Mouse (Mus musculus): ENCODE measurements around the gene Adgrl3. TPM values are rescaled to one million over a fixed set of nuclear protein-coding genes. Genes with fewer than 3 reads are reported as not detected.

The Adgrl3 gene
- polyA plus RNA-seq, 1 experiment: 9.8 TPM

DNA sequence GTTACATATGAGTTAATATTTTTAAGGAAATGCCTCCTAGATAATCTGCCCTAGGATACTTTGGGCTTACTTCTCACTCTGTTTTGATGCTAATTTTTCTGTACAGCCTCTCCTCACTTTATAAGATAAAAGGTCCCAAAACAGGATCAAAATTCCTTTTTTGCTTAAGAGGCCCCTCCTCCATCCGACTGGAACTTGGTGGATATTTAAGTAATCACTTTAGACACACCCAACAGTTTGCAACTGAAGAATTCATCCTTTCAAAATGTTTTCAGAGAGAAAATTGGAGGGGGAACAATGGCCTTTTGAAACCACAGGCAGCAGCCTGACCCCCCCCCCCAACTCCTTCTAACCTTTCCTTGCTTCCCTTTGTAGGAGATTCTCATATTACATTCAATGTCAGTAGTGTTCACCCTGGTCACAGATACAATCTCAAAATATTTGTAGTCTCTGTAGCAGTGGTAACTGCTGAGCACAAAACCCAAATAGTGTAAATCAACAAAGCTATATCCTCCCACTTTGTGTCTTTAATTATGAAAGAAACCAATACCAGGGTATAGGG, 385.7 kb downstream of the Adgrl3 start:
- no peaks in the 10 kb centered on the region for H3K79me2 ChIP-seq (ENCODE audit: control insufficient read depth, insufficient read depth)
- TF ChIP-seq MYOG (IDR thresholded peaks at IDR 0.05; ENCODE audit: control insufficient read depth, extremely low read depth, insufficient read length) (no peak), MYOD1 (IDR thresholded peaks at IDR 0.05; ENCODE audit: control insufficient read depth, insufficient read length, low read depth) (no peak), MAX (IDR thresholded peaks at IDR 0.05) (no peak), USF1 (IDR thresholded peaks at IDR 0.05; ENCODE audit: low read depth) (no peak), CTCF (IDR thresholded peaks at IDR 0.05; ENCODE audit: control insufficient read depth, insufficient read depth, insufficient read length) (no peak), CEBPB (IDR thresholded peaks at IDR 0.05; ENCODE audit: low read depth) (no peak), FOSL1 (IDR thresholded peaks at IDR 0.05; ENCODE audit: insufficient read depth, low read length, poor library complexity, severe bottlenecking) (no peak)
- no peaks in the 10 kb centered on the region for H3K36me3 ChIP-seq (ENCODE audit: control insufficient read depth, insufficient read depth)
- H3K79me3 ChIP-seq (ENCODE audit: low read depth): no peaks in the 10 kb centered on the region
- no peak overlapping the region for H3ac ChIP-seq (ENCODE audit: control insufficient read depth, insufficient read length, low read depth)
- no peaks in the 10 kb centered on the region for H3K27me3 ChIP-seq (ENCODE audit: control insufficient read depth, insufficient read depth, insufficient read length)
- no peak overlapping the region for H3K4me3 ChIP-seq (ENCODE audit: insufficient read depth, poor library complexity, severe bottlenecking)

- Histone ChIP-seq H3K36me3 (ENCODE audit: control insufficient read depth, insufficient read depth) (peaks cover 6% of the 10 kb centered on the region), H3K4me3 (ENCODE audit: insufficient read depth, poor library complexity, severe bottlenecking) (no peak overlapping the region), H3ac (ENCODE audit: control insufficient read depth, insufficient read length, low read depth) (no peak overlapping the region), H3K79me2 (ENCODE audit: control insufficient read depth, insufficient read depth) (no peaks in the 10 kb centered on the region), H3K27me3 (ENCODE audit: control insufficient read depth, insufficient read depth, insufficient read length) (no peaks in the 10 kb centered on the region), H3K79me3 (ENCODE audit: low read depth) (no peaks in the 10 kb centered on the region)
- TF ChIP-seq MAX (IDR thresholded peaks at IDR 0.05) (no peak), CTCF (IDR thresholded peaks at IDR 0.05; ENCODE audit: control insufficient read depth, insufficient read depth, insufficient read length) (no peak), CEBPB (IDR thresholded peaks at IDR 0.05; ENCODE audit: low read depth) (no peak), MYOD1 (IDR thresholded peaks at IDR 0.05; ENCODE audit: control insufficient read depth, insufficient read length, low read depth) (no peak), USF1 (IDR thresholded peaks at IDR 0.05; ENCODE audit: low read depth) (no peak), FOSL1 (IDR thresholded peaks at IDR 0.05; ENCODE audit: insufficient read depth, low read length, poor library complexity, severe bottlenecking) (no peak), MYOG (IDR thresholded peaks at IDR 0.05; ENCODE audit: control insufficient read depth, extremely low read depth, insufficient read length) (no peak)
These were observed 397.4 kb downstream of the Adgrl3 start for GRCm38 (mm10) chr5:81417326-81417725.

GRCm38 (mm10) chr5:81427393-81427792, 407.5 kb downstream of the Adgrl3 start:
- Histone ChIP-seq H3K36me3 (ENCODE audit: control insufficient read depth, insufficient read depth) (peaks cover 1% of the 10 kb centered on the region), H3K4me3 (ENCODE audit: insufficient read depth, poor library complexity, severe bottlenecking) (no peak overlapping the region), H3ac (ENCODE audit: control insufficient read depth, insufficient read length, low read depth) (no peak overlapping the region), H3K27me3 (ENCODE audit: control insufficient read depth, insufficient read depth, insufficient read length) (no peaks in the 10 kb centered on the region), H3K79me2 (ENCODE audit: control insufficient read depth, insufficient read depth) (no peaks in the 10 kb centered on the region), H3K79me3 (ENCODE audit: low read depth) (no peaks in the 10 kb centered on the region)
- no peak for TF ChIP-seq FOSL1 (IDR thresholded peaks at IDR 0.05; ENCODE audit: insufficient read depth, low read length, poor library complexity, severe bottlenecking)
- TF ChIP-seq CTCF (IDR thresholded peaks at IDR 0.05; ENCODE audit: control insufficient read depth, insufficient read depth, insufficient read length): no peak
- no peak for TF ChIP-seq CEBPB (IDR thresholded peaks at IDR 0.05; ENCODE audit: low read depth)
- no peak for TF ChIP-seq MAX (IDR thresholded peaks at IDR 0.05)
- no peak for TF ChIP-seq MYOD1 (IDR thresholded peaks at IDR 0.05; ENCODE audit: control insufficient read depth, insufficient read length, low read depth)
- no peak for TF ChIP-seq USF1 (IDR thresholded peaks at IDR 0.05; ENCODE audit: low read depth)
- no peak for TF ChIP-seq MYOG (IDR thresholded peaks at IDR 0.05; ENCODE audit: control insufficient read depth, extremely low read depth, insufficient read length)

DNA sequence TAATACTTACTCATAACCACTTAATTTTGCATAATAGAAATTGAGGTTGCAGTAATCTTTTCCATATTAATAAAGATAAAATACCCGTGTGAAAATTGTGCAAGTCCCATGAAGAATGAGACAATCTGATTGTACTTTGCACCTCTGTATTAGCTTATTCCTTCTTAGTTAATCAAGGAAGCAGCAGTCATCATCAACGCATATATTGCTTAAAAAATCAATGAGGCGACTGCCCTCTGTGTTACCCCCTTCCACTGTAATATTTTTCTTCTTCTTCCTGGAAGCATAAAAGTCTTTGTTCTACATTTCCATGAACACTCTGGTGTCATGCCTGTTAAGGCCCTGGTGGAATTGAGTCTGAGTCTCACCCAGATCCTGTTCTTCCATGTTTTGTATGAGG, 416.4 kb downstream of the Adgrl3 start:
- TF ChIP-seq MAX (IDR thresholded peaks at IDR 0.05): no peak
- TF ChIP-seq FOSL1 (IDR thresholded peaks at IDR 0.05; ENCODE audit: insufficient read depth, low read length, poor library complexity, severe bottlenecking): no peak
- TF ChIP-seq USF1 (IDR thresholded peaks at IDR 0.05; ENCODE audit: low read depth): no peak
- TF ChIP-seq CEBPB (IDR thresholded peaks at IDR 0.05; ENCODE audit: low read depth): no peak
- no peak for TF ChIP-seq MYOG (IDR thresholded peaks at IDR 0.05; ENCODE audit: control insufficient read depth, extremely low read depth, insufficient read length)
- TF ChIP-seq MYOD1 (IDR thresholded peaks at IDR 0.05; ENCODE audit: control insufficient read depth, insufficient read length, low read depth): no peak
- no peak for TF ChIP-seq CTCF (IDR thresholded peaks at IDR 0.05; ENCODE audit: control insufficient read depth, insufficient read depth, insufficient read length)

DNA sequence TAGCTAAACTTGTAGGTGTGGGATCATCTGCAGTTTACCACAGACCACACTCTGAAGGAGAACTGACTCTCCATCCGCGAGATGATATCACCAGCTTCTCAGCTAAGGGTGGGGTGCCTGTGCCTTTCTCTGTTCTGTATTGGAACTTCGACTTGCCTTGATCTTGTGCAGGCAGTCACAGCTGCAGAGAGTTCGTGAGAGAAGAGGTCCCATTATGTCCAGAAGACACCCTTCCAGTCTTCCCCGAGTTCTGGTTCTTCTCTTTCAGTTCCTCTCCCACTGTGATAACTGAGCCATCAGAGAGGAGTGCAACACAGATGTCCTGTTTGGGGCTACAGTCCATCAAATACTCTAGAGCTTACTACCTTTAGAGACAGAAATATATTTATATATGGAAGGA, 422.2 kb downstream of the Adgrl3 start:
- Histone ChIP-seq H3K36me3 (ENCODE audit: control insufficient read depth, insufficient read depth) (no peaks in the 10 kb centered on the region), H3K79me2 (ENCODE audit: control insufficient read depth, insufficient read depth) (no peaks in the 10 kb centered on the region), H3K79me3 (ENCODE audit: low read depth) (no peaks in the 10 kb centered on the region), H3K4me3 (ENCODE audit: insufficient read depth, poor library complexity, severe bottlenecking) (no peak overlapping the region), H3K27me3 (ENCODE audit: control insufficient read depth, insufficient read depth, insufficient read length) (no peaks in the 10 kb centered on the region), H3ac (ENCODE audit: control insufficient read depth, insufficient read length, low read depth) (no peak overlapping the region)
- TF ChIP-seq CEBPB (IDR thresholded peaks at IDR 0.05; ENCODE audit: low read depth) (no peak), FOSL1 (IDR thresholded peaks at IDR 0.05; ENCODE audit: insufficient read depth, low read length, poor library complexity, severe bottlenecking) (no peak), MYOG (IDR thresholded peaks at IDR 0.05; ENCODE audit: control insufficient read depth, extremely low read depth, insufficient read length) (no peak), CTCF (IDR thresholded peaks at IDR 0.05; ENCODE audit: control insufficient read depth, insufficient read depth, insufficient read length) (no peak), MYOD1 (IDR thresholded peaks at IDR 0.05; ENCODE audit: control insufficient read depth, insufficient read length, low read depth) (no peak), MAX (IDR thresholded peaks at IDR 0.05) (no peak), USF1 (IDR thresholded peaks at IDR 0.05; ENCODE audit: low read depth) (no peak)

More for the DNA sequence above, 416.4 kb downstream of the Adgrl3 start:
- Histone ChIP-seq H3K79me3 (ENCODE audit: low read depth) (no peaks in the 10 kb centered on the region), H3K27me3 (ENCODE audit: control insufficient read depth, insufficient read depth, insufficient read length) (no peaks in the 10 kb centered on the region), H3K79me2 (ENCODE audit: control insufficient read depth, insufficient read depth) (no peaks in the 10 kb centered on the region), H3K4me3 (ENCODE audit: insufficient read depth, poor library complexity, severe bottlenecking) (no peak overlapping the region), H3K36me3 (ENCODE audit: control insufficient read depth, insufficient read depth) (no peaks in the 10 kb centered on the region), H3ac (ENCODE audit: control insufficient read depth, insufficient read length, low read depth) (no peak overlapping the region)
